Mouse (Mus musculus): ENCODE data around the gene Leng9. TPM values are rescaled to one million over a fixed set of nuclear protein-coding genes. Genes with fewer than 3 reads are reported as not detected.
"Not testable (repeated sequence)": the region's sequence is repeated elsewhere in the genome, so short reads cannot be mapped to it uniquely, and the experiment has no call there.

Gene Leng9
- 10 to 100 TPM in 1 of 2 experiments, 1 to 10 TPM in 1; 9.1 to 10.8 TPM for total RNA-seq (2021)
- long read RNA-seq, experiment 1, transcript Leng9-201 (1 exons, 2,460 nt): major isoform, 7 of 7 reads
- long read RNA-seq, experiment 1, partial matches to known transcripts: 0 of 7 reads
- long read RNA-seq, experiment 1, other reads (novel, unspliced or antisense): 0 of 7 reads
- long read RNA-seq, experiment 2, transcript Leng9-201 (1 exons, 2,460 nt): major isoform, 13 of 13 reads
- long read RNA-seq, experiment 2, partial matches to known transcripts: 0 of 13 reads
- long read RNA-seq, experiment 2, other reads (novel, unspliced or antisense): 0 of 13 reads

- peak; percentile 44 to 45 for DNase-seq (ENCODE audit: low spot score in 2 of 2)
Measured at GRCm38 (mm10) chr7:4150059-4150541, at the start of gene Leng9. Leng9 (minus strand) TSS chr7:4150374.

- no peak for DNase-seq (ENCODE audit: low spot score in 2 of 2)
Measured at GRCm38 (mm10) chr7:4178438-4178837, 28.3 kb upstream of the Leng9 start.

GRCm38 (mm10) chr7:4170193-4170938 lies 20.2 kb upstream of the Leng9 start:
- no peak for DNase-seq (ENCODE audit: low spot score in 2 of 2)

GRCm38 (mm10) chr7:4167098-4167497 lies 16.9 kb upstream of the Leng9 start:
- no peak for DNase-seq (ENCODE audit: low spot score in 2 of 2)

GRCm38 (mm10) chr7:4165286-4165685 lies 15.1 kb upstream of the Leng9 start:
- DNase-seq (ENCODE audit: low spot score in 2 of 2): no peak

GRCm38 (mm10) chr7:4164090-4164910 lies 14.1 kb upstream of the Leng9 start, which contains the start of gene Cdc42ep5:
Cdc42ep5 (minus strand) TSS chr7:4164860.
- DNase-seq (ENCODE audit: low spot score in 2 of 2): peak in 1 of 2 experiments; percentile 45

- DNase-seq (ENCODE audit: low spot score in 2 of 2): no peak
Measured at GRCm38 (mm10) chr7:4163571-4164072, 13.4 kb upstream of the Leng9 start.

GRCm38 (mm10) chr7:4161596-4161995 lies 11.4 kb upstream of the Leng9 start:
- DNase-seq (ENCODE audit: low spot score in 2 of 2): not testable (repeated sequence)

- no peak for DNase-seq (ENCODE audit: low spot score in 2 of 2)
Measured at GRCm38 (mm10) chr7:4154976-4155375, 4.8 kb upstream of the Leng9 start.

GRCm38 (mm10) chr7:4154356-4154755 lies 4.2 kb upstream of the Leng9 start:
- no peak for DNase-seq (ENCODE audit: low spot score in 2 of 2)

GRCm38 (mm10) chr7:4151241-4151640 lies 1.1 kb upstream of the Leng9 start:
- peak; percentile 32 to 33 for DNase-seq (ENCODE audit: low spot score in 2 of 2)

GRCm38 (mm10) chr7:4150811-4151221 lies 642 bp upstream of the Leng9 start:
- DNase-seq (ENCODE audit: low spot score in 2 of 2): peak in 1 of 2 experiments; percentile 63

GRCm38 (mm10) chr7:4149209-4150054 lies 742 bp downstream of the Leng9 start:
- peak; percentile 80 to 84 for DNase-seq (ENCODE audit: low spot score in 2 of 2)

- DNase-seq (ENCODE audit: low spot score in 2 of 2): peak in 1 of 2 experiments; percentile 27
Measured at GRCm38 (mm10) chr7:4148341-4149208, 1.6 kb downstream of the Leng9 start.

- no peak for DNase-seq (ENCODE audit: low spot score in 2 of 2)
Measured at GRCm38 (mm10) chr7:4147836-4148235, 2.3 kb downstream of the Leng9 start.

GRCm38 (mm10) chr7:4147371-4147770 lies 2.8 kb downstream of the Leng9 start:
- no peak for DNase-seq (ENCODE audit: low spot score in 2 of 2)

- no peak for DNase-seq (ENCODE audit: low spot score in 2 of 2)
Measured at GRCm38 (mm10) chr7:4146241-4147180, 3.7 kb downstream of the Leng9 start.
